ENCODE assay signal across 15 mouse cellular contexts in the genomic region with DNA sequence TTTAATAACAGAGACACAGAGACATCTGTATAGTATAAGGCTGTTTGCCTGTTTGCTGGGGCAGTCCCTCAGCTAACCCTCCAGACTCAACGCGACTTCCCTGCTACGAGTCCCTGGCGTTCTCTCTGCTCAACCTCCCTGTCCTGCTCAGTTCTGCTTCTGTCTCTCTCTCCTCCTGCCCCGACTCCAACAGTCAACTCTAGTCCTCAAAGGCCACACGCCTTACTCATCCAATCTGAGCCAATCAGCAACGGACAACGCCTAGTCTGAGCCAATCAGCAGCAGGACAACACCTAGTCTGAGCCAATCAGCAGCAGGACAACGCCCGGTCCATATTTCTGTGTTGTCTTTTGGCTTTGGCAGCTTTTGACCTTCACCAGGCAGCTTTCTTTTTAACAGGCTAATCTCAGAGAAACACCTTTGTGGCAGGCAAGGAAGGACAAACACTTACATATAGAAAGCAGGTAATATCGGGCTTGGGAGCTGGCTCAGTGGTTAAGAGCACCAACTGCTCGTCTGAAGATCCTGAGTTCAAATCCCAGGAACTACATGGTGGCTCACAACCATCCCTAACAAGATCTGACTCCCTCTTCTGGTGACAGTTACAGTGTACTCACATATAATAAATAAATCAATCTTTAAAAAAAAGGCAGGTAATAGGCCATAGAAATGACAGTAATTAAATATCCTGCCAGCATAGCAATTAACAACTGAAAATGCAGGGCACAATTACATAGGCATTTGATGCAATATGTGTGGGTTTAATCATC. TPM values are rescaled to one million over a fixed set of nuclear protein-coding genes. Genes with fewer than 3 reads are reported as not detected.
DNase-seq lines count a peak whose midpoint lies in the region; ATAC-seq and TF ChIP-seq lines count a peak whose summit lies in the region.
"Had no signal": no experiment of that assay in that cellular context is flagged by ENCODE, and none has a peak within 500 bp of the region (broad histone marks: within the 10 kb centered on the region; RNA-seq: fewer than 3 reads in every experiment).

No protein-coding gene starts in this region.

- H3K9me3 ChIP-seq in ES-E14 (ENCODE audit: control insufficient read depth, insufficient read depth, low read depth, low read length), result no peaks in the 10 kb centered on the region
- H3K9me3 ChIP-seq in embryonic facial prominence, embryonic 15.5 days (replicated peaks), result no peaks in the 10 kb centered on the region
- H3K9me3 ChIP-seq: midbrain, embryonic 13.5 days had no signal

- H3K9ac ChIP-seq in ES-E14 (ENCODE audit: insufficient read depth, low read depth, low read length, poor library complexity, severe bottlenecking), result no peak overlapping the region
- no peak overlapping the region for H3K9ac ChIP-seq in embryonic facial prominence, embryonic 15.5 days
- H3K9ac ChIP-seq: midbrain, embryonic 13.5 days had no signal

- ATAC-seq in embryonic facial prominence, embryonic 15.5 days (ENCODE audit: insufficient number of reproducible peaks, low FRiP score, low TSS enrichment, low read depth), result 0 out of 2 replicates have a peak, but pooled peaks have one; percentile 8
- 0 out of 2 replicates have a peak, but pooled peaks have one; percentile 26 for ATAC-seq in megakaryocyte, adult 5-6 weeks (ENCODE audit: poor library complexity, severe bottlenecking)
- no peak for ATAC-seq in inflammation-experienced regulatory T-cells, adult 6 months

- WGBS in embryonic facial prominence, embryonic 15.5 days, result 79% methylated on average over 12 of the region's 12 CpGs
- WGBS in lung, adult 2 months, result 90% methylated on average over 12 of the region's 12 CpGs

- TF ChIP-seq CTCF in lung, adult 2 months (IDR thresholded peaks at IDR 0.05; ENCODE audit: insufficient read depth, low read length), result no peak

- TF ChIP-seq POLR2A in lung, adult 2 months (IDR thresholded peaks at IDR 0.05; ENCODE audit: borderline replicate concordance, extremely low read depth, low read depth, low read length), result no peak

- DNase-seq in A20 (ENCODE audit: low read depth, low spot score) (peak; percentile 33), ES-E14 (ENCODE audit: low read depth, low spot score) (no peak)
- no peak for DNase-seq in lung, adult 2 months
- no peak for DNase-seq in layer of hippocampus, adult 9-10 months (ENCODE audit: low spot score)
- DNase-seq: cerebellum, adult 8-10 months; heart, adult 2 months; kidney, adult 11 months; right cerebral cortex, adult 18-20 months had no signal

- no peak overlapping the region for H3K27ac ChIP-seq in ES-E14 (ENCODE audit: insufficient read depth, low read depth, low read length, poor library complexity, severe bottlenecking)
- H3K27ac ChIP-seq in embryonic facial prominence, embryonic 15.5 days (replicated peaks), result no peak overlapping the region
- H3K27ac ChIP-seq: heart, adult 2 months; midbrain, embryonic 13.5 days had no signal

- H3K36me3 ChIP-seq in ES-E14 (ENCODE audit: control insufficient read depth, insufficient read depth, low read length, poor library complexity, severe bottlenecking), result peaks cover 6% of the 10 kb centered on the region
- peaks cover 20% of the 10 kb centered on the region for H3K36me3 ChIP-seq in embryonic facial prominence, embryonic 15.5 days

- no peak overlapping the region for H3K4me3 ChIP-seq in ES-E14 (ENCODE audit: insufficient read depth in 1 of 2, low read depth in 1 of 2, low read length in 2 of 2, poor library complexity in 1 of 2, severe bottlenecking in 1 of 2)
- no peak overlapping the region for H3K4me3 ChIP-seq in embryonic facial prominence, embryonic 15.5 days (replicated peaks)
- H3K4me3 ChIP-seq in lung, adult 2 months (replicated peaks; ENCODE audit: extremely low read depth, low read depth, low read length), result no peak overlapping the region
- H3K4me3 ChIP-seq: heart, adult 2 months had no signal

- H3K4me2 ChIP-seq in embryonic facial prominence, embryonic 15.5 days (replicated peaks), result no peak overlapping the region

- peaks cover 0 to 6% of the 10 kb centered on the region in 2 experiments; a peak in 1 of 4 replicates for H3K4me1 ChIP-seq in ES-E14 (ENCODE audit: control insufficient read depth in 2 of 2, insufficient read depth in 2 of 2, low read length in 2 of 2, poor library complexity in 1 of 2)
- peaks cover 20% of the 10 kb centered on the region for H3K4me1 ChIP-seq in embryonic facial prominence, embryonic 15.5 days
- peaks cover 5% of the 10 kb centered on the region; the same call in 1 of the 2 replicates for H3K4me1 ChIP-seq in lung, adult 2 months (ENCODE audit: control insufficient read depth, insufficient read depth, low read length)

- in situ Hi-C loops in ES-E14 (cut with MboI; ENCODE audit: low sequenced_read_pairs in 2 of 2, unreplicated experiment in 2 of 2), result no loop called here

- H3K27me3 ChIP-seq in embryonic facial prominence, embryonic 15.5 days, result no peaks in the 10 kb centered on the region

TF ChIP-seq in ES-E14, 5 proteins besides CTCF, POLR2A, EP300 and RAD21:
- TF ChIP-seq CHD2 (IDR thresholded peaks at IDR 0.05; ENCODE audit: low read depth, low read length) (peak; percentile 67), HCFC1 (IDR thresholded peaks at IDR 0.05; ENCODE audit: borderline replicate concordance, insufficient read depth, low read length) (no peak), ZC3H11A (IDR thresholded peaks at IDR 0.05; ENCODE audit: borderline replicate concordance, low read depth, low read length) (no peak), ZNF384 (IDR thresholded peaks at IDR 0.05; ENCODE audit: low read depth, low read length) (no peak)

RNA-seq across cellular contexts. Expression of gene Exoc7, which starts 0.9 kb away (rescaled TPM):
- 25.5 and 26.4 TPM in 2 replicates for total RNA-seq in ES-E14 (2012; rRNA removed)
- 67.5 and 68.8 TPM in 2 replicates for polyA plus RNA-seq in embryonic facial prominence, embryonic 15.5 days (2015; fragmentation: Nextera tagmentation; extraction: Ambion mirVana)
- total RNA-seq in megakaryocyte, adult 5-6 weeks (2015), result 29.2 and 34.8 TPM in 2 replicates
- 20.3 and 27.3 TPM in 2 replicates for total RNA-seq in megakaryocyte, adult 5-6 weeks (2017)
- polyA plus RNA-seq in inflammation-experienced regulatory T-cells, adult 6 months (2017; shearing (Covaris generic)), result 10 to 100 TPM; 70.3 to 96.0 (median 70.6) TPM
- polyA plus RNA-seq in lung, adult 2 months (2012; rRNA removed), result 29.9 and 33.2 TPM in 2 replicates

RNA-seq across cellular contexts. Expression of gene Galr2, which starts 27.2 kb away (rescaled TPM):
- total RNA-seq in ES-E14 (2012; rRNA removed), result 1.8 and 3.3 TPM in 2 replicates
- 0.27 and 0.47 TPM in 2 replicates for polyA plus RNA-seq in embryonic facial prominence, embryonic 15.5 days (2015; fragmentation: Nextera tagmentation; extraction: Ambion mirVana)
- total RNA-seq in megakaryocyte, adult 5-6 weeks (2015), result not detected in 2 replicates
- 0.07 TPM in 1 of 2 replicates, not detected in the other for total RNA-seq in megakaryocyte, adult 5-6 weeks (2017)
- not detected for polyA plus RNA-seq in inflammation-experienced regulatory T-cells, adult 6 months (2017; shearing (Covaris generic))
- polyA plus RNA-seq in lung, adult 2 months (2012; rRNA removed), result 0.10 and 0.18 TPM in 2 replicates
- total RNA-seq: heart, adult 2 months; heart, postnatal 25 days; layer of hippocampus, adult 2 months; left cerebral cortex, postnatal 36 days had no signal

RNA-seq across cellular contexts. Expression of gene Foxj1, which starts 27.3 kb away (rescaled TPM):
- 0.67 and 1.2 TPM in 2 replicates for total RNA-seq in ES-E14 (2012; rRNA removed)
- polyA plus RNA-seq in embryonic facial prominence, embryonic 15.5 days (2015; fragmentation: Nextera tagmentation; extraction: Ambion mirVana), result 30.6 and 69.8 TPM in 2 replicates
- not detected in 2 replicates for total RNA-seq in megakaryocyte, adult 5-6 weeks (2015)
- total RNA-seq in megakaryocyte, adult 5-6 weeks (2017), result not detected in 2 replicates
- polyA plus RNA-seq in inflammation-experienced regulatory T-cells, adult 6 months (2017; shearing (Covaris generic)), result not detected
- 78.4 and 114 TPM in 2 replicates for polyA plus RNA-seq in lung, adult 2 months (2012; rRNA removed)
- total RNA-seq: heart, adult 2 months; heart, postnatal 25 days had no signal

RNA-seq across cellular contexts. Expression of gene Srp68, which starts 33.9 kb away (rescaled TPM):
- 33.4 and 38.2 TPM in 2 replicates for total RNA-seq in ES-E14 (2012; rRNA removed)
- polyA plus RNA-seq in embryonic facial prominence, embryonic 15.5 days (2015; fragmentation: Nextera tagmentation; extraction: Ambion mirVana), result 101 and 103 TPM in 2 replicates
- 17.4 and 21.0 TPM in 2 replicates for total RNA-seq in megakaryocyte, adult 5-6 weeks (2015)
- 17.8 and 19.3 TPM in 2 replicates for total RNA-seq in megakaryocyte, adult 5-6 weeks (2017)
- polyA plus RNA-seq in inflammation-experienced regulatory T-cells, adult 6 months (2017; shearing (Covaris generic)), result 10 to 100 TPM; 40.4 to 44.2 (median 42.3) TPM
- 29.7 and 42.9 TPM in 2 replicates for polyA plus RNA-seq in lung, adult 2 months (2012; rRNA removed)

Comparison
In these comparisons a context has a peak if more than half of its experiments do, and no peak if none do; other contexts are left out.
1. RNA of gene Foxj1, which starts 27.3 kb away (polyA plus RNA-seq): 78.4 to 114 TPM in lung, adult 2 months and 30.6 to 69.8 TPM in embryonic facial prominence, embryonic 15.5 days; not detected in inflammation-experienced regulatory T-cells, adult 6 months; every median in the first group is over 10 times any median in the second.